Mouse (Mus musculus) erythroblast, embryonic 14.5 days (primary cell): ENCODE measurements around the gene Pbxip1. TPM values are rescaled to one million over a fixed set of nuclear protein-coding genes. Genes with fewer than 3 reads are reported as not detected.

Experiments
- H3K27me3 ChIP-seq: 2 replicates; pipeline ENCODE4 v1.6.1; 2012; ENCODE audit warnings: inconsistent platforms; ENCODE audit not compliant: control insufficient read depth
- H3K36me3 ChIP-seq: 2 replicates; pipeline ENCODE4 v1.6.1; 2012; ENCODE audit warnings: mild to moderate bottlenecking, inconsistent platforms; ENCODE audit not compliant: control insufficient read depth
- H3K4me1 ChIP-seq: 2 replicates; pipeline ENCODE4 v1.6.1; 2012; ENCODE audit warnings: inconsistent platforms; ENCODE audit not compliant: control insufficient read depth
- H3K4me3 ChIP-seq: replicated peaks from 2 replicates; pipeline ENCODE3; 2012; ENCODE audit warnings: moderate library complexity, mild to moderate bottlenecking, inconsistent platforms
- H3K9me3 ChIP-seq: 2 replicates; pipeline ENCODE4 v1.6.1; 2012; ENCODE audit warnings: low read length, inconsistent platforms, mixed read lengths; ENCODE audit not compliant: control insufficient read depth
- GATA1 ChIP-seq: IDR thresholded peaks from 2 replicates; pipeline ENCODE4 v1.6.1; 2012; ENCODE audit warnings: low read length, inconsistent platforms, mixed read lengths
- TAL1 ChIP-seq: IDR thresholded peaks from 3 replicates; pipeline ENCODE4 v1.6.1; 2012; ENCODE audit warnings: low read length, inconsistent platforms, mixed read lengths
- polyA plus RNA-seq: library from polyadenylated mRNA; stranded (reverse); fragments of >175 nt; gene quantifications from 2 replicates; pipeline ENCODE4 v1.2.3, GENCODE M21; 2012

The Pbxip1 gene
- polyA plus RNA-seq, 1 experiment, result 0.13 TPM

GRCm38 (mm10) chr3:89486916-89487702 lies 50.6 kb downstream of the Pbxip1 start:
- no peak for TF ChIP-seq GATA1
- no peak for TF ChIP-seq TAL1
- peaks cover 13% of the 10 kb centered on the region for H3K27me3 ChIP-seq
- no peak overlapping the region for H3K4me3 ChIP-seq
- H3K36me3 ChIP-seq, result no peaks in the 10 kb centered on the region
- H3K4me1 ChIP-seq, result no peaks in the 10 kb centered on the region
- no peaks in the 10 kb centered on the region for H3K9me3 ChIP-seq

- TF ChIP-seq TAL1, result no peak
- TF ChIP-seq GATA1, result no peak
- Histone ChIP-seq H3K27me3 (peaks cover 9% of the 10 kb centered on the region), H3K9me3 (peaks cover 3% of the 10 kb centered on the region), H3K4me3 (no peak overlapping the region), H3K36me3 (no peaks in the 10 kb centered on the region), H3K4me1 (no peaks in the 10 kb centered on the region)
Measured at GRCm38 (mm10) chr3:89490790-89491189, 54.3 kb downstream of the Pbxip1 start.

- Histone ChIP-seq H3K4me1 (no peaks in the 10 kb centered on the region), H3K27me3 (peaks cover 7% of the 10 kb centered on the region), H3K9me3 (peaks cover 3% of the 10 kb centered on the region), H3K4me3 (no peak overlapping the region), H3K36me3 (no peaks in the 10 kb centered on the region)
- TF ChIP-seq TAL1, result no peak
- TF ChIP-seq GATA1, result no peak
Measured at GRCm38 (mm10) chr3:89491559-89491958, 55.1 kb downstream of the Pbxip1 start.

- no peak for TF ChIP-seq TAL1
- TF ChIP-seq GATA1, result no peak
- H3K9me3 ChIP-seq, result peaks cover 3% of the 10 kb centered on the region
- H3K4me3 ChIP-seq, result no peak overlapping the region
- no peaks in the 10 kb centered on the region for H3K27me3 ChIP-seq
- no peaks in the 10 kb centered on the region for H3K36me3 ChIP-seq
- H3K4me1 ChIP-seq, result no peaks in the 10 kb centered on the region
Measured at GRCm38 (mm10) chr3:89492701-89493151, 56.2 kb downstream of the Pbxip1 start.

- H3K36me3 ChIP-seq, result no peaks in the 10 kb centered on the region
- no peaks in the 10 kb centered on the region for H3K27me3 ChIP-seq
- no peak for TF ChIP-seq TAL1
- no peak for TF ChIP-seq GATA1
- no peak overlapping the region for H3K4me3 ChIP-seq
- peaks cover 3% of the 10 kb centered on the region for H3K9me3 ChIP-seq
- no peaks in the 10 kb centered on the region for H3K4me1 ChIP-seq
Measured at GRCm38 (mm10) chr3:89494630-89495029, 58.1 kb downstream of the Pbxip1 start.

- H3K9me3 ChIP-seq, result peaks cover 3% of the 10 kb centered on the region
- no peak overlapping the region for H3K4me3 ChIP-seq
- no peaks in the 10 kb centered on the region for H3K36me3 ChIP-seq
- no peak for TF ChIP-seq GATA1
- TF ChIP-seq TAL1, result no peak
- no peaks in the 10 kb centered on the region for H3K27me3 ChIP-seq
- H3K4me1 ChIP-seq, result no peaks in the 10 kb centered on the region
Measured at GRCm38 (mm10) chr3:89496366-89496765, 59.9 kb downstream of the Pbxip1 start.

GRCm38 (mm10) chr3:89499696-89500095 lies 63.2 kb downstream of the Pbxip1 start:
- no peaks in the 10 kb centered on the region for H3K36me3 ChIP-seq
- peaks cover under 1% of the 10 kb centered on the region; the same call in 1 of the 2 replicates for H3K27me3 ChIP-seq
- peaks cover 2% of the 10 kb centered on the region for H3K9me3 ChIP-seq
- TF ChIP-seq GATA1 (no peak), TAL1 (no peak)
- no peak overlapping the region for H3K4me3 ChIP-seq
- no peaks in the 10 kb centered on the region for H3K4me1 ChIP-seq

Other genes with a start within 250 kb of the Pbxip1 start
- gene Gba, start 233.8 kb upstream of the Pbxip1 start, polyA plus RNA-seq, result 0.40 and 0.57 TPM in 2 replicates
- gene Thbs3, start 221.5 kb upstream of the Pbxip1 start, polyA plus RNA-seq, result 0.03 and 0.04 TPM in 2 replicates
- gene Mtx1, start 209.6 kb upstream of the Pbxip1 start, polyA plus RNA-seq, result 29.8 and 31.7 TPM in 2 replicates
- gene Muc1, start 207.6 kb upstream of the Pbxip1 start, polyA plus RNA-seq, result not detected in 2 replicates
- 4.0 and 4.8 TPM in 2 replicates for gene Krtcap2, start 190.7 kb upstream of the Pbxip1 start, polyA plus RNA-seq
- gene Trim46, start 190.4 kb upstream of the Pbxip1 start, polyA plus RNA-seq, result 0.02 TPM in 1 of 2 replicates, not detected in the other
- gene Dpm3, start 177.3 kb upstream of the Pbxip1 start, polyA plus RNA-seq, result 25.2 and 26.1 TPM in 2 replicates
- gene Slc50a1, start 166.1 kb upstream of the Pbxip1 start, polyA plus RNA-seq, result 0.07 and 0.18 TPM in 2 replicates
- gene Efna1, start 155.6 kb upstream of the Pbxip1 start, polyA plus RNA-seq, result 0.03 and 0.04 TPM in 2 replicates
- not detected in 2 replicates for gene Efna3, start 113.7 kb upstream of the Pbxip1 start, polyA plus RNA-seq
- not detected in 2 replicates for gene Efna4, start 98.7 kb upstream of the Pbxip1 start, polyA plus RNA-seq
- gene Adam15, start 86.7 kb upstream of the Pbxip1 start, polyA plus RNA-seq, result 0.50 and 0.70 TPM in 2 replicates
- gene Dcst2, start 74.7 kb upstream of the Pbxip1 start, polyA plus RNA-seq, result not detected in 2 replicates
- gene Dcst1, start 71.5 kb upstream of the Pbxip1 start, polyA plus RNA-seq, result 0.10 TPM in 1 of 2 replicates, not detected in the other
- gene Zbtb7b, start 41.9 kb upstream of the Pbxip1 start, polyA plus RNA-seq, result 0.38 and 0.46 TPM in 2 replicates
- 0.04 TPM in 1 of 2 replicates, not detected in the other for gene Lenep, start 33.9 kb upstream of the Pbxip1 start, polyA plus RNA-seq
- gene Flad1, start 24.8 kb upstream of the Pbxip1 start, polyA plus RNA-seq, result 1.3 and 1.6 TPM in 2 replicates
- gene Cks1b, start 18.3 kb upstream of the Pbxip1 start, polyA plus RNA-seq, result 6.9 and 7.4 TPM in 2 replicates
- 11.4 and 12.7 TPM in 2 replicates for gene Shc1, start 18.3 kb upstream of the Pbxip1 start, polyA plus RNA-seq
- gene Pygo2, start 6.5 kb upstream of the Pbxip1 start, polyA plus RNA-seq, result 5.9 TPM in 2 replicates
- 1.3 and 1.4 TPM in 2 replicates for gene Pmvk, start 17.8 kb downstream of the Pbxip1 start, polyA plus RNA-seq
- 0.02 TPM in 1 of 2 replicates, not detected in the other for gene Kcnn3, start 83.5 kb downstream of the Pbxip1 start, polyA plus RNA-seq